Mouse (Mus musculus): ENCODE measurements around the gene Ankrd9. TPM values are rescaled to one million over a fixed set of nuclear protein-coding genes. Genes with fewer than 3 reads are reported as not detected.

Ankrd9 gene
- total and polyA plus RNA-seq, 3 experiments, result 2.6 to 19.3 (median 7.5) TPM

DNA sequence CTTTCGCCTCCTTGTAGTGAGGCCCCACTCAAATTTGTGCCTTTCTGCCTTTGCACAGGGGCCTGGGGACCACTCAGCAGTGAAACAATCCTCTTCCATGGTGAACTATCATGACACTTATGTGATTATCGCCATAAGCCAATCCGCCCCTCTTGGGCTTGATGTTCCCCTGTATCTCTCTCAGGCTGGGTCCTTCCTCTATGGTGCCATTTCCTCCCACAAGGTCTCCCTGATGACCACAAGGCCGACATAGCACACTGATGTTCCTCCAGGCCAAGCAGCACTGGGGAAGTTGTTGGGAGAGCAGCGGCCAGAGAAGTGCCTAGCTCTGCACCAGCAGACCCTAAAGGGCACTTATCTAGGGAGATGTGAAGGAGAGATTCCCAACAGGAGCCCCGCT is 4.1 kb downstream of the Ankrd9 start:
- H3K4me1 ChIP-seq (ENCODE audit: insufficient read depth, low read depth, low read length), result peaks cover 73% of the 10 kb centered on the region
- ATAC-seq (ENCODE audit: extremely low read depth, insufficient number of reproducible peaks, low FRiP score, poor library complexity, severe bottlenecking), result no peak
- peaks cover 76% of the 10 kb centered on the region for H3K36me3 ChIP-seq (replicated peaks)

DNA sequence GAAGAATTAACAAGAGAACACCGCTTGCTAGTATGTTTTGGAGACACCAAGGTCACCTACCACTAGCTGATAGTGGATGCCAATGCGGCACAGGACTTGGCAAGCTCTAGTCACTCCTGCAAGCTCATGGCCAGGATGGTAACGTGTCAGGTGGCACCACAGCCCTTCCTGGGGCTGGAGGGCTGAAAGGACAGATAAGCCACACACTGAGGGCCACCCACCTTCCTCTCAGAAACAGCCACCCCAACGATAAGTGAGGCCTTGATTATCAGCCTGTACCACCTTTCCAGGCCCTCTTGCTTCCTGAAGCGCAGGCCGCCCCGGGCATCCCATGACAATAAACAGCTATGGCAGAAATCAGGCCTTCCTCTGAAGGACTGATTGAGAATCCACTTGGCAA is 4.5 kb downstream of the Ankrd9 start:
- peak overlapping the region; percentile 18; the same call in 1 of the 2 replicates for H3K4me3 ChIP-seq (ENCODE audit: low read depth, low read length)
- ATAC-seq (ENCODE audit: extremely low read depth, insufficient number of reproducible peaks, low FRiP score, poor library complexity, severe bottlenecking) (peak; percentile 77), DNase-seq (ENCODE audit: low spot score) (peak; percentile 84)
- peaks cover 68% of the 10 kb centered on the region for H3K4me1 ChIP-seq (ENCODE audit: insufficient read depth, low read depth, low read length)
- peaks cover 80% of the 10 kb centered on the region for H3K36me3 ChIP-seq (replicated peaks)
- peaks cover 11% of the 10 kb centered on the region for H3K9me3 ChIP-seq (replicated peaks)
- peaks cover 5% of the 10 kb centered on the region; the same call in 1 of the 2 replicates for H3K27me3 ChIP-seq (ENCODE audit: insufficient read depth, low read length)
- TF ChIP-seq CTCF (IDR thresholded peaks at IDR 0.05; ENCODE audit: low read depth, low read length), result no peak
- peak; percentile 96 for TF ChIP-seq TAL1 (conservative IDR thresholded peaks at IDR 0.05; ENCODE audit: low read depth, low read length)
- TF ChIP-seq POLR2AphosphoS5 (IDR thresholded peaks at IDR 0.05; ENCODE audit: insufficient replicate concordance, low read depth, low read length), result 0 out of 2 replicates have a peak, but pooled peaks have one; percentile 32
- TF ChIP-seq GATA1 (IDR thresholded peaks at IDR 0.05; ENCODE audit: borderline replicate concordance, low read length), result no peak
- no peak for TF ChIP-seq GATA2 (IDR thresholded peaks at IDR 0.05; ENCODE audit: borderline replicate concordance, low read depth, low read length)

More for the DNA sequence above, 4.1 kb downstream of the Ankrd9 start:
- peaks cover 5% of the 10 kb centered on the region; the same call in 1 of the 2 replicates for H3K27me3 ChIP-seq (ENCODE audit: insufficient read depth, low read length)
- H3K4me3 ChIP-seq (ENCODE audit: low read depth, low read length), result no peak overlapping the region; the same call in 1 of the 2 replicates
- peaks cover 11% of the 10 kb centered on the region for H3K9me3 ChIP-seq (replicated peaks)
- DNase-seq (ENCODE audit: low spot score), result no peak
- TF ChIP-seq GATA1 (IDR thresholded peaks at IDR 0.05; ENCODE audit: borderline replicate concordance, low read length), result no peak
- no peak for TF ChIP-seq POLR2AphosphoS5 (IDR thresholded peaks at IDR 0.05; ENCODE audit: insufficient replicate concordance, low read depth, low read length)
- TF ChIP-seq TAL1 (conservative IDR thresholded peaks at IDR 0.05; ENCODE audit: low read depth, low read length), result no peak
- no peak for TF ChIP-seq GATA2 (IDR thresholded peaks at IDR 0.05; ENCODE audit: borderline replicate concordance, low read depth, low read length)
- no peak for TF ChIP-seq CTCF (IDR thresholded peaks at IDR 0.05; ENCODE audit: low read depth, low read length)

DNA sequence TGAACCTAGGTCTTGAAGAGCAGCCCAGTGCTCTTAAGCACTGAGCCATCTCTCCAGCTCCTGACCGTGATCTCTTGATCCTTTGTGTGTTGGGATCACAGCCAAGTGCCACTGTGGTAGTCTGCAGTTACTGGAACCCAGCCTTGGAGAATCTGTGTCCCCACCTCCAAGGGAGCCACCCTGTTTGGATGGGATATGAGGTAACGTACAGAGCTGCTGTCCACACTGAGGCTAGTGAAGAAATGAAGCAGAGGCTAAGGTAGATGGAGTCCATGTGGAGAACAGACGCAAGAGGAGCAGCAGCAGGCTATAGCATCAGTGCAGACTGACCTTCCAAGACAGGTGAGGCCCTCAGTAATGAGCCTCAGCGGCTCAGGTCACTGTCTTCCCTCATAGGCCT is 5.0 kb downstream of the Ankrd9 start:
- H3K36me3 ChIP-seq (replicated peaks), result peaks cover 85% of the 10 kb centered on the region
- TF ChIP-seq TAL1 (conservative IDR thresholded peaks at IDR 0.05; ENCODE audit: low read depth, low read length) (no peak), GATA2 (IDR thresholded peaks at IDR 0.05; ENCODE audit: borderline replicate concordance, low read depth, low read length) (no peak), POLR2AphosphoS5 (IDR thresholded peaks at IDR 0.05; ENCODE audit: insufficient replicate concordance, low read depth, low read length) (no peak), CTCF (IDR thresholded peaks at IDR 0.05; ENCODE audit: low read depth, low read length) (no peak), GATA1 (IDR thresholded peaks at IDR 0.05; ENCODE audit: borderline replicate concordance, low read length) (no peak)
- H3K4me1 ChIP-seq (ENCODE audit: insufficient read depth, low read depth, low read length), result peaks cover 66% of the 10 kb centered on the region

DNA sequence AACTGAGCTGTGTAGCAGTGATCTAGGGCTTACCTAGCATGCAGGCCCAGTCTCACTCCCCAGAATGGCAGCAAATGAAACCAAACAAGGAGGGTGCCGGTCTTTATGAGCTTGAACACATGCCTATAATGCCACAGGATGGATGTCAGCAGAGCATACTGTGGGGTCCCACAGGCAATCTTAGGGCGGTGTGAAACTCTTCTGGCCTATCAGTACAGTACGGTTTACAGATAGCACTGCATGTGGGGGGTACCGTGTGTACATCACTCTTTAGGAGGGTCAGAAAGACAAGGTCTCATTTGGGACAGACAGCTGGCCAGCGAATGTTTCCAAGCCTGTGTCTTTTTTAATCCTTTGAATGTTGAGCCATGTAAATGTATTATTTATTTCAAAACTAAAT is 6.9 kb downstream of the Ankrd9 start:
- Histone ChIP-seq H3K4me1 (ENCODE audit: insufficient read depth, low read depth, low read length) (peaks cover 54% of the 10 kb centered on the region), H3K27me3 (ENCODE audit: insufficient read depth, low read length) (peaks cover 3% of the 10 kb centered on the region; the same call in 1 of the 2 replicates), H3K36me3 (replicated peaks) (peaks cover 92% of the 10 kb centered on the region), H3K9me3 (replicated peaks) (peaks cover 6% of the 10 kb centered on the region), H3K4me3 (ENCODE audit: low read depth, low read length) (no peak overlapping the region)
- no peak for DNase-seq (ENCODE audit: low spot score)
- no peak for TF ChIP-seq TAL1 (conservative IDR thresholded peaks at IDR 0.05; ENCODE audit: low read depth, low read length)
- TF ChIP-seq GATA1 (IDR thresholded peaks at IDR 0.05; ENCODE audit: borderline replicate concordance, low read length), result no peak
- no peak for TF ChIP-seq CTCF (IDR thresholded peaks at IDR 0.05; ENCODE audit: low read depth, low read length)
- no peak for TF ChIP-seq POLR2AphosphoS5 (IDR thresholded peaks at IDR 0.05; ENCODE audit: insufficient replicate concordance, low read depth, low read length)
- TF ChIP-seq GATA2 (IDR thresholded peaks at IDR 0.05; ENCODE audit: borderline replicate concordance, low read depth, low read length), result no peak
- no peak for ATAC-seq (ENCODE audit: extremely low read depth, insufficient number of reproducible peaks, low FRiP score, poor library complexity, severe bottlenecking)

More for the DNA sequence above, 5.0 kb downstream of the Ankrd9 start:
- H3K27me3 ChIP-seq (ENCODE audit: insufficient read depth, low read length), result peaks cover 5% of the 10 kb centered on the region; the same call in 1 of the 2 replicates
- ATAC-seq (ENCODE audit: extremely low read depth, insufficient number of reproducible peaks, low FRiP score, poor library complexity, severe bottlenecking) (no peak), DNase-seq (ENCODE audit: low spot score) (no peak)
- H3K9me3 ChIP-seq (replicated peaks), result peaks cover 11% of the 10 kb centered on the region
- no peak overlapping the region; the same call in 1 of the 2 replicates for H3K4me3 ChIP-seq (ENCODE audit: low read depth, low read length)

DNA sequence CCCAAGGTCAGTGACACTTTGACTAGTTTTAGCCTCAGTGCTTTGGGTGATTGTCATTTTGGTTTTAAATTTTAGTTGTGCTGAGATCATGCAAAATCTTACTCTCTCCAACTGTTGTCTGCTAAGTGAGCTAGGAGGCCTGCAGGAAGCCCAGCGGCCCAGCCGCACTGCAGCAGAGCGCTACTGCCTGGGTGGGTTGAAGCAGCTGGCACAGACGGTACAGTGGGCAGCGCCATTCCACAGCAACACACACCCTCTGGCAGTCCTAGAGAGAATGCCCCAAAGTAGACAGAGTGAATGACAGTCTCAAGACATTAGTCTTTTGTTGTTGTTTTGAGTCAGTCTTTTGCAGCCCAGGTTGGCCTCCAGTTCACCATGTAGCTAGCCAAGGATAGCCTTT is 8.4 kb downstream of the Ankrd9 start:
- DNase-seq (ENCODE audit: low spot score) (no peak), ATAC-seq (ENCODE audit: extremely low read depth, insufficient number of reproducible peaks, low FRiP score, poor library complexity, severe bottlenecking) (no peak)
- Histone ChIP-seq H3K9me3 (replicated peaks) (no peaks in the 10 kb centered on the region), H3K27me3 (ENCODE audit: insufficient read depth, low read length) (no peaks in the 10 kb centered on the region), H3K4me3 (ENCODE audit: low read depth, low read length) (no peak overlapping the region), H3K36me3 (replicated peaks) (peaks cover 83% of the 10 kb centered on the region), H3K4me1 (ENCODE audit: insufficient read depth, low read depth, low read length) (peaks cover 41% of the 10 kb centered on the region)
- TF ChIP-seq POLR2AphosphoS5 (IDR thresholded peaks at IDR 0.05; ENCODE audit: insufficient replicate concordance, low read depth, low read length), result no peak
- TF ChIP-seq GATA1 (IDR thresholded peaks at IDR 0.05; ENCODE audit: borderline replicate concordance, low read length), result no peak
- TF ChIP-seq TAL1 (conservative IDR thresholded peaks at IDR 0.05; ENCODE audit: low read depth, low read length), result no peak
- TF ChIP-seq GATA2 (IDR thresholded peaks at IDR 0.05; ENCODE audit: borderline replicate concordance, low read depth, low read length), result no peak
- no peak for TF ChIP-seq CTCF (IDR thresholded peaks at IDR 0.05; ENCODE audit: low read depth, low read length)

DNA sequence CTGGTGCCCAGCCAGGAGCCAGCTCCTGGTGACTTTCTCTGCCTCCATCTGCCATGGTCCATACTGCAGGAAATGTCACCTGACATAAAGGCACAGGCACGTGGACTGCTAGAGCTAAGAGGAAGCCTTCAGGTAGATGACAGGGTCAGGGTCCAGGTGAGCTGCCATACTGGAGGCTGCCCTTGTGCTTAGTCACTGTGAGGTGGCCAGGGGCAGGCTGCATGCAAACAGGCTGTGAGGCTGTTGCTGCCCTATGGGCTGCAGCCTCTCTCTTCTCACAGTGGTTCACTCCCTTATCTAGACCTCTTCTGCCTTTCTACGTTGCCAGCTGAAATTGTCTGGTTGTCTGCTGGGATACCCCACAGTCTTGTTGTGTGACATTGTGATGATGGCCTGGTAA is 11.7 kb downstream of the Ankrd9 start:
- Histone ChIP-seq H3K4me3 (ENCODE audit: low read depth, low read length) (no peak overlapping the region), H3K27me3 (ENCODE audit: insufficient read depth, low read length) (no peaks in the 10 kb centered on the region), H3K36me3 (replicated peaks) (peaks cover 64% of the 10 kb centered on the region), H3K4me1 (ENCODE audit: insufficient read depth, low read depth, low read length) (peaks cover 14% of the 10 kb centered on the region), H3K9me3 (replicated peaks) (no peaks in the 10 kb centered on the region)
- no peak for TF ChIP-seq POLR2AphosphoS5 (IDR thresholded peaks at IDR 0.05; ENCODE audit: insufficient replicate concordance, low read depth, low read length)
- no peak for TF ChIP-seq GATA1 (IDR thresholded peaks at IDR 0.05; ENCODE audit: borderline replicate concordance, low read length)
- TF ChIP-seq TAL1 (conservative IDR thresholded peaks at IDR 0.05; ENCODE audit: low read depth, low read length), result no peak
- no peak for TF ChIP-seq CTCF (IDR thresholded peaks at IDR 0.05; ENCODE audit: low read depth, low read length)
- no peak for TF ChIP-seq GATA2 (IDR thresholded peaks at IDR 0.05; ENCODE audit: borderline replicate concordance, low read depth, low read length)
- ATAC-seq (ENCODE audit: extremely low read depth, insufficient number of reproducible peaks, low FRiP score, poor library complexity, severe bottlenecking), result no peak
- DNase-seq (ENCODE audit: low spot score), result no peak
